Mouse (Mus musculus) lung, postnatal 0 days (tissue): Measurements from ENCODE around the gene Gabra1.

Source experiments
- CTCF ChIP-seq: IDR thresholded peaks from 2 replicates; pipeline ENCODE4 v1.5.1; 2016; ENCODE audit warnings: antibody characterized with exemption, mild to moderate bottlenecking
- EP300 ChIP-seq: IDR thresholded peaks from 2 replicates; pipeline ENCODE4 v1.6.1; 2016; ENCODE audit warnings: antibody characterized with exemption, mild to moderate bottlenecking, control low read depth

DNA sequence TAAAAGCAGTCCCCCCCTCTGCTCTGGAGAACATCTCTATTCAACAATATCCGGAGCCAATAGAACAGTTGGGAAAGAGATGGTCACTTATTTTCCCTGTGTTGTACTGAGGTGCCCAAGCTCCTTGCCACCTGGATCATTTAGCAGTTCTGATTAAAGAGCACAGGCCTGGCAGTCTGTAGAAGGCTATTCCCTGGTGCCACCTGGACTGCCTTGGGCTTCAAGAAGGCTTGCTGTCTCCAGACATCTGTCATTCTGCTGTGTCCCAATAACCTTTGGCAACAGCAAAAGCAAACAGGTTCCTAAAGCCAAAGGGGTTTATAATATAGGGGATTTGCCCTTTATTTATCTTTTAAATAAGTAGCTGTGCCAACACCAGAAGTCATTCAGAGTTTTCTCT lies 65.8 kb downstream of the Gabra1 start:
- TF ChIP-seq CTCF (no peak), EP300 (no peak)
